Mouse (Mus musculus) gastrocnemius, adult 18-20 months (tissue): ENCODE results near the gene Ngfr. TPM values are rescaled to one million over a fixed set of nuclear protein-coding genes. Genes with fewer than 3 reads are reported as not detected.

ENCODE experiments used
- DNase-seq: peaks from one replicate; pipeline ENCODE4 v3.0.0; 2021; ENCODE audit warnings: low spot score
- total RNA-seq, 2 experiments: library from RNA; stranded (reverse); gene quantifications; 2 replicates each; pipeline ENCODE4 v1.2.3; 2021

The Ngfr gene
- total RNA-seq, 2 experiments from 2014 or later = 0.34 to 0.38 TPM

DNA sequence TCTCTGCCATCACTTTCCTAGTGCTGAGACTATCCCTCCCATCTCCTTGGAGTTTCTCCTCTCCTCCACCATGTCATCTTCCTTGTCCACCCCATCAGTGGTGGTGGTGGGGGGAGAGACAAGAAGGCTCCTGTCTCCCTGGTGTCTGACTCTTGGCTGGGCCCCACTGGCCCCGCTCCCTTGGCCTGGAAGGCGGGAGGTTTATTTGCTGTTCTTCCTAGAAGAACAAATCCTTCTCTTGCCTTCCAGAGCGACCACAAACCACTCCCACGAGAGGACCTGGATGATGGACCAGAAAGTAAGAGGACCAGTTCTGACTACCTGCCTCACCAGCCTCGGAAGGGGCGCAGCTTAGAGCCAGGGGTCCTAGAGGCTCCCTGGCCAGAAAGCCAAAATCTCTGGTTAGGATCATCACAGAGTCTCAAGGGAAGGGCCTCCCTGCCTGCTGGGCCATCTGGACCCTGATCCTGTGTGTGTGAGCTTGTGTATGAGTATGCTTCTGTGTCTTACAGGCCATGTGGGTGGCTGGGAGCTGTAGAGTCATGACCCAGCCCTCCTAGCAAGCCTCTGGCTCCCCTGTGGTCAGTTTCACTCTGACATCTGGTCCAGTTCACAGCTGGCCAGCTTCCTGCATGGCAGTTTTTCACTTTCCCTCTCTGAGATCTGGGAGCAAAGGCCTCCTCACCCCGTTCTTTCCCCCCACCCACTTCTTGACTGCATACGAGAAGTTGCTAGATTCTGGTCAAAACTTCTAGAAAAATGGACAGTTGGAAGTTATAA, 19.4 kb downstream of the Ngfr start:
- DNase-seq = no peak

DNA sequence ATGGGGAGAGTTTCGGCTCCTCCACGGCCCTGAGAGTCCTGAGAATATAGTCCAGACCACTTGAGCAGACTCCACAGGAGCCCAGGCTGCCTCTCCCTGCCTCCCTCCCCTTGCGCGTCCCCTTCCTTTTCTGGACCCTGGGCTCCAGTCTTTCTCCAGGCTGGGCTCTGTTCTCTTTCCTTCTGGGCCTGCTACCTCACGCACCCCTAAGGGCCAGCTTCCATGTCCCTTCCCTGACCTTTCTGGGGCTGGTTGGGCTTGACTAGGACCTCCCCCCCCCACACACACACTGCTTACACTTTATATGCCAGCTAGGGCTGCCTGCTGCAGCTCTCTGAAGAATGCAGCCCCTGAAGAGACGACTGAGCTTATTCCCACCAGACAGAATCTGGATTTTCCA, 20.2 kb downstream of the Ngfr start:
- DNase-seq = no peak

DNA sequence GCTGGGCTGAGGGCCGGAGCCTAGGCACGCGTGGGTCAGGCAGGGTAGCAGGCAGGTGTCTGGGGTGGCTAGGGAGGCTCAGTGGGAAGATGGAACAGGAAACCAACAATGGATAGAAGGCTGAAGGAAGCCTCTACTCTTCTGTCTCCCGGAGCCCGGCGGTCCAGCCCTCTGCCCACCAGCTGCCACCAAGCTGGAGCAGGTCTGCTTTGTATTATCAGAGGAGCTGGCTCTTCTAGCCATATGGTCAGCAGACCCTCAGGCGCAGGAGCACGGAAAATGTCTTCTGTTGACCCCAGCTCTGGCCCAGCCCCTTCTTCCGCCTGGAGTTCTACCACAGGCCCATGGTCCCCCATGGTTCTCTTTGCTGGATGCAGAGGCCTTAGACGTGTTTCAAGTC, 22.2 kb downstream of the Ngfr start:
- DNase-seq = no peak

DNA sequence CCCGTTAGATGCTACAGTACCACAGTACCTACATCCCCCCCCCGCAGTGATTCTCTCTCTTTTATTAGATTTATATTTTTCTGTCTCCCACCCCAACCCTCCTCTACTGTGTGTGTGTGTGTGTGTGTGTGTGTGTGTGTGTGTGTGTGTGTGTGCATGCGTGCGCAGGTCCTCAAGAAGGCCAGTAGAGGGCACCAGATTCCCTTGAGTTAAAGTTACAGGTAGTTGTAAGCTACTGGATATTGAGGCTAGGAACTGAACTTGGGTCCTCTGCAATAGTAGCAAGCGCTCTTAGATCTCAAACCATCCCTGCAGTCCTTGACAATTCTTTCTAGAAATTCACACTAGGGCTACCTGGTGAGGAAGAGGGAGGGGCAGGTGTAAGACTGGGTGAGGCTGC, 23.7 kb downstream of the Ngfr start:
- no peak for DNase-seq

DNA sequence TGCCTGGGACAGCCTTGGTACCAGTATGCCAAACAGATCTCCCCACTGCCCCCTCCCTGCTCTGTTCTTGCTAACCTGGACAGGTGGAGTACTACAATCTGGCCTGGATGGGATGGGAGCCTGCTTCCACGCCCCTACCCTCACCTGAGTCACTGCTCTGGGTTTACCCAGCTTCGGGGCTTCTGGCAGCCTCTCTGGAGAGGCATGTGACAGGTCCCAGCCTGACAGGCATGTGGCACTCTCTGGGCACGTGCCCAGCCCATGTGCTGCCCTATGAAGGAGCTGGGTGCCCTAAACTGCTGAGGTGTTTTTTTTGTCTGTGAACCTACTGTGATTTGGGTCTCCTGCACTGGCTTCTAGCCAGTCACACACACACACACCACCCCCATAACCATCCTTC, 26.8 kb downstream of the Ngfr start:
- no peak for DNase-seq

DNA sequence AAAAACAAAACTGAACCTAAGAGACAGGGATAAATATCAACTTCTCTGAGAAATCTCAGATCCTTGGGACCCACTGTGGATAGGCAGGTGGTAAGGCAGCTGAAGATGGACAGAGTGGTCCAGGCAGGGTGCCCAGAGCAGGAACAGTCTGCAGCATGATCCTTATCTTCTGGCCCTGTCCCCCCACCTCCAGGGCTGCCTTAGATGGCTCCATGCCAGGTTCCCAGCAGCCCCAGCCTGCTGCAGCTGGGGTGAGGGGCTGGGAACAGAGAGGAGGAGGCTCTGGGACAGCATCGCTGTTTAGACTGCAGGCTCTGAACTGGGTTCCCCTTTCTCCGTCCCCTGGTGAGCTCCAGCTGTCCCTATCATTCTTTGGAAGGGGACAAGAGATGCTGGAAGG, 27.8 kb downstream of the Ngfr start:
- DNase-seq = no peak

DNA sequence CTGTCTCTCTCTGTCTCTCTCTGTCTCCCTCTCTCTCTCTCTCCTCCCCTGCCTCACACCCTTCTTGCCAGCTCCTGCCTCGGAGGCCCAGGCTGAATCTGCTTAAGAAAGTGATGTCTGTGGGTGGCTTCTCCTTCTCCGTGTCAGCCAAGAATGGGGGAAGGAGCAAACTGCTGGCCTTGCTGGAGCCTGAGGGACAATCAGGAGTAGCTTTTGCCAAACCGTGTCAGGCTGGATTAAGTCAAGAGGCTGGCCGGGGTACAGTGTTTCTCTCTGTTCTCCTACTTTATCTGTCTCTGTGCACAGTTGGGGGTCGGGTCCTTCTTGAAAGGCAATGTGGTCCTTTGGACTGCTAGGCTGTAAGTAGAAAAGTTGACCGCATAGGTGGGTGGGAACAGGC, 29.8 kb downstream of the Ngfr start:
- DNase-seq = no peak

DNA sequence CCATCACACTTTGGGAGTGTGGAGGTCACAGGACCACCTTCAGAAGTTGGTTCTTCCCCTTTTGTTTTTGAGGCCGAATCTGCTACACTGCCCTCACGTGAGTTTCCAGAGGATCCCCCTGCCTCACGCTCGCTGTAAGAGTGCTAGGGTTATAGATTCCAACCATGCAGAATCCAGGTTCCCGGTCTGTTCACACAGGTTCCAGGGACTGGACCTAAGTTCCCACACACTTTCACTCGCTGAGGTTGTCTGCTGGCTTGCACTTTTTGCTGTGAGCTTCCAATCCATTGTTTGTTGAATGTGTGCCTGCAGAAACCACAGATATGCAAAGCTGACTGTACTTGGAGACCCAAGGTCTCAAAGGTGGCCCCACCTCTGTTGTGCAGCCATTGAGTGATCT, 30.5 kb downstream of the Ngfr start:
- DNase-seq = no peak

DNA sequence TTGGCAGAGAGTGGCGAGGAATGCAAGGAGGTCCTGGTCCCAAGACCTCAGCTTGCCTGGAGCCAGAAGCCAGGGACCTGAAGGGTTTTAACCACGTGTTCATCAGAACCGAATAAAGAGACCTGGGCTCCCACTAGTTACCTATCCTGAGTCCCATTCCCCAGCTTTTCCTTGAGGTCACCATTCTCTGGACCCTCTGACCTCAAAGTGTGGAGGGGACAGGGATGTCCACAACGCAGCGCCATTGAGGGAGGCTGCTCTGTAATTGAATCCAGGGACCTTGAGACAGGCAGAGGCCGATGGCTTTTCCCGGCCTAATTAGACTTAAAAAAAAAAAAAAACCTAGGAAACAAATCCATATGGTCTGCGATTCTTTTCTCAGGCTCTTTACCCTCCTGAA, 32.3 kb downstream of the Ngfr start:
- DNase-seq = no peak

DNA sequence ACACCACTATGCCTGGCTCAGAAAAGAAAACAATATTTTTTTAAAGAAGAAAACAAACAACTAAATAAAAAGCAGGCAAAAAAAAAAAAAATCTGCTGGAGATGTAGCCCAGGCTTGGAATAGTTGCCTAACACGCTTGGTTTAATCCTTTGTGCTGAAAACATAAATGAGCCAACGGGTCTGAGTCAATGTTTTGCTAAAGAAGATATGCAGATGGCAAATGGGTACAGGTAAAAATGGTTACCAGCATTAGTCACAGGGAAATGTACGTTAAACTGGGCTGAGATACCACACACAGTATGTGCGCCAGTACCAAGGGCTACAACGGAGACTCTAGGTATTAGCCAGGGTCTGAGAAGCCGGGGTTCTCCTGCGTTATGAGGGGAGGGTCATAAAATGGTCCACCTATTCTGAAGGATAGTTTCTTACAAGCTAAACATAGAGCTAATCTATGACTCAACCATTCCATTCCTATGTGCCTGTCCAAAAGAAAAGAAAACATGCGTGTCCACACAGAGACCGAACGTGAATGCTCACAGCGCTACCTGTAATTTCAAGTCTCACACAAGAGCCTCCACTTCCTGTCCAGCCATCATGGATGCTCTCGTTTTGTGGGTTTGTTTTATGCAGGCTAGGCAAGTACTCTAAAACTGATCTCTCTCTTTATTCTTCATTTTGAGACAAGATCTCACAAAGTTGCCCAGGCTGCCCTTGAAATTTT, 37.1 kb downstream of the Ngfr start:
- DNase-seq = no peak

DNA sequence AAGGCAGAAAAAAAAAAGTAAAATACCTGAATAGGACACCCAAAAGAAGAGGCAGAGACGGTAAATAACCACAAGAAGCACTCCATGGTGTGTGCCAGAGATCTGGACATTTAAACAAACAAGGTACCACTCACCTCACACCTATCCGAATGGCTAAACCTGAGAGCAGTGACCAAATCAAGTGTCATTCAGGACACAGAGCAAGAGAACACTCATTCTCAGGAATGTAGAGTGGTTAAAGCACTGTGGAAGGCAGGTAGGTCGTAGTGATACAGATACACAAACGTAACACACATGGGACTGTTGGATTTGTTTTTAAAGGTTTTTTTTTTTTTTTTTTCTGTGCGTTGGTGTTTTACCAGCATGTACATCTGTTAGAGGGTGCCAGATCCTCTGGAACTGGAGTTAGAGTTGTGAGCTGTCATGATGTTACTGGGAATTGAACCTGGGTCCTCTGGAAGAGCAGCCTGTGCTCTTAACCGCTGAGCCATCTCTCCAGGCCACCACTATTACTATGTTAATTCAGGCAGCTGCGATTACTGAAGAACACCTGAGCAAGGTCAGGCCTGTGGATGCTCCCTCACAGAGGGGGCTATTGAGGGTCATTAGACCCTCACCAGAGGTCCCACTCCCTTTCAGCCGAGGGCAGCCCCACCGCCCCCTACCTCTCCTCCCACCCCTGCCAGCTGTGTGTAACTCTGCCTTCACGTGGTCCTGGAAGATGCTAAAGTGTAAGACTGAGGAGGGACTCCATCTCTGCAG, 41.3 kb downstream of the Ngfr start:
- no peak for DNase-seq

DNA sequence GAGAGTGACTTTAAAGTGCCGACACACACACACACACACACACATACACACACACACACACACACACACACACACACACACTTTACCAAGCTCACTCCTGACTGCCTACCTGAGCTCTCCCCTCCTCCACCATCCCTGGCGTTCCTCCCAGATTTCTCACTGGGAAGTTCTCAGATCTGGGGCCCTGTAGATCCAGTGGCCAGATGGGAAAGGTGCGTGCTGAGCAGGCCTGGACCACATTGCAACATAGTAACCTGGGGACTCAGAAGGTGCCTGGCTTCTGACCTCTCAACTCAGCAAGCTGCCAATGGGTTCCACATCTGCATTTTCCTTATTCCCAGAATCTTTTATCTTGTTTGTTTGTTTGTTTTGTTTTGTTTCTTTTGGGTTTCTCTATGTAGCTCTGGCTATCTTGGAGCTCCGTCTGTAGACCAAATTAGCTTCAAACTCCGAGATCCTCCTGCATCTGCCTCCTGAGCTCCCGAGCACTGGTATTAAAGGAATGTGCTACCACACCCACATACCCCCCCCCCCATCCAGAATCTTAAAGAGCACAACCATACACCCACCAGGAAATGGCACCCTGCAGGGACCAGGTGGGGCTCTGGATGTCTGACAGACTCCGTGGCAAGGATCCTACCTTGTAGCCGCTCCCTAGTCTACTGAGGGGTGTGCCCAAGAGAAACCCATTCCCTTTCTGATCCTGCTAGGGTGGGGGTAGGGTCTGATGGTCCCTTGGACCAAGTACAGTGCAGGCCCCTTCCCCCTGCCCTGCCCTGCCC, 42.8 kb downstream of the Ngfr start:
- no peak for DNase-seq

DNA sequence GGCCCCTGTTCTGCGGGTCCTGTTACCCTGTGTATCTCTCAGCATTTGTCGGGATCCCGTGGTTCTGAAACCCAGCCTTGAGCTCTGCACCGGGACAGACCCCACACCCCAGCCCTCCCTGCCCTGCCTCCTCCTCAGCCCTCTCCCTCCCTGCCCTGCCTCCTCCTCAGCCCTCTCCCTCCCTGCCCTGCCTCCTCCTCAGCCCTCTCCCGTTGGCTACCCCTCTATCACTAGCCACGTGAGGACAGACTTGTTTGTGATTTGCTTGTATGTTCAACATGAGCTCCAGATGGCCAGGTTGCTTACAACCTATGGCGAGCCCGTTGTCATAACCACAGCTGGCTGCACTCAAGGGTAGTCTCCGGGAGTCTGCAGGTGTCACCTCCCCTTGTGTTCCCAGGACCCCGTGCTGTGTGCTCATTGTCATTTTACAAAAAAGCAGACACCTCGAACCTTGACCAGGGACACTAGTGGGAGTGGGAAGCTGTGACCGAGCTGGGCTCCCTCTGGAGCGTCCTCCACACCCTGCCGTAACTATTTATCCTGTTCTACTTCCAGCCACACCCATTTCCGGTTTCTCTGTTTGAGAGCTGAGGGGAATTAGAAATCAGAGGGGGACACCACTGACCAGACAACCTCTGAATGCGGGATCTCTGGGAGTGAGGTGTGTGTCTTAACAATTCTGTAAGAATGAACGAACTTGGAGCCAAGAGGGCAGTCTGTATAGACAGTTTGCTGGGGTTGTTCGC, 46.7 kb downstream of the Ngfr start:
- DNase-seq = no peak

DNA sequence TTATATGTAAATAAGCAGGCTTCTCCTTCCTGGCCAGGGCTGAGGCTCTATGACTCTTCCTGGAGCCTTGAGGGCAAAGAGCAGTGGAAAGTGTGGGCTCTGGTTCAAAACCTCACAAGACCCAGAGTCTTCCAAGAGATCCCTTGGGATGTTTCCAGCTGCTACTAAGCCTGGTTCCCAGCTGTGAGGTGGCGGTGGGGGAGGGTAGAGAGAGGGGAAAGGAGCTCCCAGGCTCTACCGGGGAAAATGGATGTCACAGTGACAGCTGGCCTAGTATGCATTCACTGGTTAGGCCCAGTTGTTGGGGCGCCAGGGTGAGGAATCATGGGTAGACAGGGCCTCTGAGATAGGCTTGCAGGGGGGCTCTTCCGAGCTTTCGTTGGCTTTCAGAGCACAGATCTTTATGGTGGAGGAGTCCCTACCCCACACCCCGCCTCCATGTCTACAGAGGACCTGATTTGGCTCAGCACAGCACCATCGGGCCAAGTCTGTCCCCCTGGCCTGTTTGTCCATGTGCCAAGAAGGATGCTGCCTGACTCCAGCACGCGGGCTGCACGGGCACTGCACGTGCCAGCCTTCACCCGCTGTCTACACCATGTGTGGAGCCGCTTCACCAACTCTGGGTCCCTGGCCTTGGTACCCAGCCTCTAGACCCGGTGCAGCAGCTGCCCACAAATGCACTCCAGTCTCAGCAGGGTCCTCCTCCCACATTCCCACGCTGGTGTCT, 49.0 kb downstream of the Ngfr start:
- DNase-seq = no peak

DNA sequence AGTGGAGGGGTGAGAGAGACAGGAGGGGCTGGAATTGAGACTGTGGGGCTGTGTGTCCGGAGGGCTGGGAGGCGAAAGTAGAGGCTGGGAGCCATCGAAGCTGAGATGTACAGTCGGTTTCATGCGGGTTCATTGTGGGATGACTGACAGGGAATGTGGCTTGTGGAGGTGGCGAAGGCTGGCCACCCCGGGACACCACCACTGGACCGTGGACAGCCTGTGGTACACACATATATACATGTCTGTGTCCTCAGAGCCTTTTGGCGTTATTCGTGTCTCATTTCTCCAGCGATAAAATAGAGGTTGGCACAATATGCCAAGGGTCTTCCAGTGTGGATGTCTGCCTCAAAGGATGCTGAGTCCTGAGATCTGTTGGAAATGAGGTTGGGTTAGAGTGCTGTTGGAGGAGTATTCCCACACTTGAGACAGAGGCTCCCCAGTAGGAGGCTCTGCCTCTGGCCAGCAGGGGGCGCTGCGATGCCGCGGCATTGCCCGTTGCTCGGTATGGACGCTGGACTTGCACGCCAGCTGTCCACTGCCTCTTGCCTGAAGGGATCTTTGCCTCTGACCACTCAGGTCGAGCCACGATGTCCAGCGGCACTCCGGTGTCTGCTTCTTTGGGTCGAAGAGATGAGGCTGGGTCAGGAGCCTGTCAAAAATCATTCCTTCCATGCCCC, 53.9 kb downstream of the Ngfr start:
- DNase-seq = peak; percentile 90

DNA sequence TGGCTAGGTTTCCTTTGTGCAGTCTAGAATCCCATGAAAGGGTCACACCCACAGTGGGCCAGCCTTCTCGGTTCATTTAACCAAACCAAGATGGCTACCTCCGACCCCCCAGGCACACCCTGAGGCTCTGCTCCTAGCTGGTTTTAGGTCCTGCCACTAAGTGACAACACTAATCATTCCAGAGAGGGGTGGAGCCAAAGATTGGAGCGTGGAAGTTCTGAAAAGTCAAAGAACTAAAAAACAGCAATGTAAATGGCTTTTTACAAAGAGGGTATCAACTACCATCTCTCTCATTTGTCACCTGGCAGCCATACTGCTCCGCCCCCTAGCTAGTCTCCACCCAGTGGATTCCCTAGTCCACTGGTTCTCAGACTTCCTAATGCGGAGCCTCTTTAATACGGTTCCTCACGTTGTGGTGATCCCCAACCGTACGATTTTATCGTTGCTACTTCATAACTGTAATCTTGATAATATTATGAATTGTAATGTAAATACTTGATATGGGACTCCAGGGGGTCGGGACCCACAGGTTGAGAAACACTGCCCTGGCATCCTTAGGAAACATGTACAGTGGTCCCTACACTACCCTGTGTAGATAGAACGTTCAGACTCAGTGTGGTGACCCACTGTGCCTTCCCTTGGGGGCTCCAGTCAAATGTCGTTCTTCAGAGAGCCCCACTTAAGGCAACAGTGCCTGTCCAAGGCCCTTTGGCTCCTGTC, 55.0 kb downstream of the Ngfr start:
- no peak for DNase-seq

DNA sequence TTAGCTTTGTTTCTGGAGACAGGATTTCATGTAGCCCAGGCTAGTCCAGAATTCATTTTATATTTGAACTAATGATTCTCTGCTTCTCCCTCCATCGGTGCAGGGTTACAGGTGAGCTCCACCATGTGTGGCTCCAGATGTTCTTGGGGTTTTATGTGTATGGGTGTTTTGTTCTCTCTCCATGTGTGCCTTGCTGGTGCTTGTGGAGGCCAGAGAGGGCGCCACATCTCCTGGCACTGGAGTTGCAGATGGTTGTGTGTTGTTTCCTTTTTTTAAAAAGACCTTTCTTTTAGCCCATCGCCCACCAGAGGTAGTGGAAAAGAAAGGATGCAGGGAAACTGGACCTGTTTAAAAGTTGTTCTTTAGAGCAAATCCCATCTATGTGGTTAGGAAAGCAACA, 59.3 kb downstream of the Ngfr start:
- no peak for DNase-seq

DNA sequence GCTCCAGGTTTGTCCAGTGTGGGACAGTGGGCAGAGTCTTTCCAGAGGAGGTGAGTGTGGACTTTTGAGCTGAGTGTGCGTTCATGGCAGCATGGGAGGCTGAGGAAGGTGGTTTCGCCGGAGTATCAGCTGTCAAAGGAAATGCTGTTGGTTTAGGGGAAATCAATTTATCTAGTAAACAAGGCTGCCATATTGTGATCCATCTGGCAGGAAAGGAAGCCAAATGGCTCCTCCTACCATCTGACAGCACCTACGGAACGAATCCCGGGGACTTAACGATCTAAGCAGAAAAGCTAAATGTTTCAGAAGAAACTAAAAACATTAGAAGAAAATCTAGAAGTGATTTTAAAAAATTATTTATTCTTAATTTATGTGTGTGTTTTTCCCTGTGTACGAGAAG, 60.2 kb downstream of the Ngfr start:
- DNase-seq = no peak

DNA sequence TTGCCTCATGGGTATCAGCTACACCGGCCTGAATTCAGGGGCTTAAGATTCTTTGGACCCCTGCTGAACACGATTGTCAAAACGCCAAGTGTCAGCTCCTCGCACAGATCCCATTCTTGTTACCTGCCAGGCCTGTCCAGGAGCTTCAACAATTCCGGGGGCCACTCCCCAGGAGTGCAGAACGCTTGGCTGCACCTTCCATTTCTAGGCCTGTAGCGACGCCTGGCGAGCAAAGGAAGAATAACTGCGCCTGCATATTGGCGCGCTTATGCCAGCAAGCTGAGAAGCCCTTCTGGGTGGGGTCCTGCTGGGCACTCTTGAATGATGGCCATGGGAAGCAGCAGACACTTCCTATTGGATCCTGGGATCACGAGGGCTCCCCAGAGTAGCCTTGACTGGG, 66.0 kb downstream of the Ngfr start:
- DNase-seq = peak; percentile 79
